Comparison of ENCODE assay signal across 10 mouse cellular contexts in the genomic region with DNA sequence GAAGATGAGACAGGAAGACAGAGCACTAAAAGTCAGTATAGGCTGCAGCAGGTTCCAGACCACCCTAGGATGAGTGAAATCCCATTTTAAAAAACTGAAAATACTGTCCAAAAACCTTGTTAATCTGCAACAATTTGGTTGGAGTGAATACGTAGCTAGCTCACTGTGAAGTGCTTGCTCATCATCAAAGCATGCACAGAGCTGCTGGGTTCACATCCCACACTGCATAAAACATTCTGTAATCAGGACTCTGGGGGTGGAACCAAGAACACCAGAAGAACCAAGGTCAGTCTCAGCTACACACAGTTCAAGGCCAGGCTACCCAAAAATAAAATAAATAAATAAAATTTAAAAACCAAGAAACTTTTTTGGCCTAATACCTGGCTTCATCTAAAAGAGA. TPM values are rescaled to one million over a fixed set of nuclear protein-coding genes. Genes with fewer than 3 reads are reported as not detected.
A peak's percentile ranks its signal among the peaks of the same experiment; 100 is the strongest.
DNase-seq lines count a peak whose midpoint lies in the region; ATAC-seq and TF ChIP-seq lines count a peak whose summit lies in the region.
"Had no signal": no experiment of that assay in that cellular context is flagged by ENCODE, and none has a peak within 500 bp of the region (broad histone marks: within the 10 kb centered on the region; RNA-seq: fewer than 3 reads in every experiment).

No protein-coding gene starts in this region.

- H3K27me3 ChIP-seq in heart, embryonic 12.5 days (replicated peaks), result no peaks in the 10 kb centered on the region
- no peaks in the 10 kb centered on the region for H3K27me3 ChIP-seq in megakaryocyte, embryonic 14.5 days (replicated peaks)
- no peaks in the 10 kb centered on the region for H3K27me3 ChIP-seq in forebrain, embryonic 13.5 days
- H3K27me3 ChIP-seq in neural tube, embryonic 14.5 days (ENCODE audit: control insufficient read depth, insufficient read depth, low read length), result no peaks in the 10 kb centered on the region; the same call in 1 of the 2 replicates
- H3K27me3 ChIP-seq in liver, postnatal 0 days (ENCODE audit: insufficient read depth, low read length), result no peaks in the 10 kb centered on the region
- H3K27me3 ChIP-seq: embryonic facial prominence, embryonic 15.5 days had no signal

- peaks cover 8% of the 10 kb centered on the region for H3K4me1 ChIP-seq in heart, embryonic 12.5 days (replicated peaks)
- peaks cover 31% of the 10 kb centered on the region; the same call in 1 of the 2 replicates for H3K4me1 ChIP-seq in megakaryocyte, embryonic 14.5 days
- H3K4me1 ChIP-seq in forebrain, embryonic 13.5 days, result peaks cover 21% of the 10 kb centered on the region
- H3K4me1 ChIP-seq in neural tube, embryonic 14.5 days (ENCODE audit: control insufficient read depth, insufficient read depth, low read length), result peaks cover 12% of the 10 kb centered on the region; the same call in 1 of the 2 replicates
- peaks cover 5% of the 10 kb centered on the region for H3K4me1 ChIP-seq in liver, postnatal 0 days (ENCODE audit: insufficient read depth)

- 49% methylated on average over 1 of the region's 1 CpGs for WGBS in heart, embryonic 12.5 days
- WGBS in forebrain, embryonic 13.5 days, result 54% methylated on average over 1 of the region's 1 CpGs
- WGBS in neural tube, embryonic 14.5 days, result 54% methylated on average over 1 of the region's 1 CpGs
- WGBS in liver, postnatal 0 days (ENCODE audit: insufficient replicate concordance), result 73% methylated on average over 1 of the region's 1 CpGs

- no peak overlapping the region for H3K27ac ChIP-seq in heart, embryonic 12.5 days (ENCODE audit: poor library complexity, severe bottlenecking)
- H3K27ac ChIP-seq in forebrain, embryonic 13.5 days, result no peak overlapping the region
- H3K27ac ChIP-seq in neural tube, embryonic 14.5 days (ENCODE audit: low read depth, low read length), result no peak overlapping the region
- H3K27ac ChIP-seq in liver, postnatal 0 days (ENCODE audit: low read depth), result no peak overlapping the region
- H3K27ac ChIP-seq: embryonic facial prominence, embryonic 15.5 days had no signal

- DNase-seq in heart, adult 18-20 months, result peak; percentile 28 to 36
- DNase-seq in embryo, embryonic 11 days, result no peak
- no peak for DNase-seq in liver, postnatal 0 days
- DNase-seq: lung, postnatal 4 days had no signal

- H3K9ac ChIP-seq in heart, embryonic 12.5 days, result no peak overlapping the region
- H3K9ac ChIP-seq in forebrain, embryonic 13.5 days, result no peak overlapping the region
- H3K9ac ChIP-seq in neural tube, embryonic 14.5 days (replicated peaks; ENCODE audit: low read depth, low read length), result no peak overlapping the region
- no peak overlapping the region for H3K9ac ChIP-seq in liver, postnatal 0 days (replicated peaks)
- H3K9ac ChIP-seq: embryonic facial prominence, embryonic 15.5 days had no signal

- TF ChIP-seq EP300 in liver, postnatal 0 days (IDR thresholded peaks at IDR 0.05; ENCODE audit: low read depth), result no peak

- no peak overlapping the region for H3K4me3 ChIP-seq in heart, embryonic 12.5 days
- peak overlapping the region; percentile 84 for H3K4me3 ChIP-seq in megakaryocyte, embryonic 14.5 days (replicated peaks)
- peak overlapping the region; percentile 15 for H3K4me3 ChIP-seq in forebrain, embryonic 13.5 days
- no peak overlapping the region for H3K4me3 ChIP-seq in neural tube, embryonic 14.5 days (ENCODE audit: low read depth, low read length)
- H3K4me3 ChIP-seq in liver, postnatal 0 days (ENCODE audit: low read depth, low read length), result no peak overlapping the region
- H3K4me3 ChIP-seq: embryonic facial prominence, embryonic 15.5 days had no signal

- H3K9me3 ChIP-seq in heart, embryonic 12.5 days (replicated peaks), result no peaks in the 10 kb centered on the region
- H3K9me3 ChIP-seq in megakaryocyte, embryonic 14.5 days, result no peaks in the 10 kb centered on the region
- no peaks in the 10 kb centered on the region for H3K9me3 ChIP-seq in forebrain, embryonic 13.5 days (replicated peaks)
- H3K9me3 ChIP-seq in neural tube, embryonic 14.5 days (ENCODE audit: control insufficient read depth, low read length), result no peaks in the 10 kb centered on the region
- no peaks in the 10 kb centered on the region for H3K9me3 ChIP-seq in liver, postnatal 0 days (ENCODE audit: low read length)
- H3K9me3 ChIP-seq: embryonic facial prominence, embryonic 15.5 days had no signal

- no peak for TF ChIP-seq CTCF in liver, postnatal 0 days (IDR thresholded peaks at IDR 0.05; ENCODE audit: low read depth)

- no peak overlapping the region for H3K4me2 ChIP-seq in heart, embryonic 12.5 days
- peak overlapping the region; percentile 42 for H3K4me2 ChIP-seq in forebrain, embryonic 13.5 days
- peak overlapping the region; percentile 22 for H3K4me2 ChIP-seq in neural tube, embryonic 14.5 days (ENCODE audit: low read depth, low read length)
- H3K4me2 ChIP-seq in liver, postnatal 0 days (ENCODE audit: low read depth, low read length), result no peak overlapping the region
- H3K4me2 ChIP-seq: embryonic facial prominence, embryonic 15.5 days had no signal

- H3K36me3 ChIP-seq in heart, embryonic 12.5 days, result no peaks in the 10 kb centered on the region
- H3K36me3 ChIP-seq in megakaryocyte, embryonic 14.5 days (replicated peaks; ENCODE audit: low read length), result peaks cover 17% of the 10 kb centered on the region
- H3K36me3 ChIP-seq in forebrain, embryonic 13.5 days (ENCODE audit: poor library complexity, severe bottlenecking), result peaks cover 3% of the 10 kb centered on the region; the same call in 1 of the 2 replicates
- no peaks in the 10 kb centered on the region for H3K36me3 ChIP-seq in neural tube, embryonic 14.5 days (ENCODE audit: control insufficient read depth, insufficient read depth, low read length)
- peaks cover 11% of the 10 kb centered on the region; the same call in 1 of the 2 replicates for H3K36me3 ChIP-seq in liver, postnatal 0 days (replicated peaks; ENCODE audit: insufficient read depth, low read length)
- H3K36me3 ChIP-seq: embryonic facial prominence, embryonic 15.5 days had no signal

- ATAC-seq in heart, embryonic 12.5 days (ENCODE audit: insufficient number of reproducible peaks, low FRiP score), result no peak
- ATAC-seq in megakaryocyte, adult 5-6 weeks (ENCODE audit: poor library complexity, severe bottlenecking), result no peak
- ATAC-seq in forebrain, embryonic 13.5 days, result no peak
- ATAC-seq in neural tube, embryonic 14.5 days (ENCODE audit: low read depth), result no peak
- no peak for ATAC-seq in liver, postnatal 0 days

RNA-seq across cellular contexts. Expression of gene Phip, which starts 3.9 kb away (rescaled TPM):
- total RNA-seq in heart, adult 18-20 months (2021), result 10 to 100 TPM; 25.5 to 31.3 TPM
- 58.4 and 60.8 TPM in 2 replicates for polyA plus RNA-seq in heart, embryonic 12.5 days (2016; fragmentation: Nextera tagmentation; extraction: Ambion mirVana)
- polyA plus RNA-seq in megakaryocyte, embryonic 14.5 days (2012; ENCODE audit: insufficient read depth, low replicate concordance), result 0.92 and 2.4 TPM in 2 replicates
- total RNA-seq in megakaryocyte, adult 5-6 weeks (2015), result 79.6 and 80.0 TPM in 2 replicates
- total RNA-seq in megakaryocyte, adult 5-6 weeks (2017), result 89.6 and 119 TPM in 2 replicates
- 160 and 163 TPM in 2 replicates for polyA plus RNA-seq in forebrain, embryonic 13.5 days (2015; fragmentation: Nextera tagmentation; extraction: Ambion mirVana)
- 85.3 and 108 TPM in 2 replicates for polyA plus RNA-seq in neural tube, embryonic 14.5 days (2014; fragmentation: Nextera tagmentation; extraction: Ambion mirVana)
- 15.1 and 15.4 TPM in 2 replicates for polyA plus RNA-seq in liver, postnatal 0 days (2015; fragmentation: Nextera tagmentation; extraction: Ambion mirVana)

Comparison
In these comparisons a context has a peak if more than half of its experiments do, and no peak if none do; other contexts are left out.
1. DNase-seq: peak in heart, adult 18-20 months (2 of 2); none in embryo, embryonic 11 days (single experiment) and liver, postnatal 0 days (single experiment).
2. H3K4me2 ChIP-seq: peak in forebrain, embryonic 13.5 days (single experiment) and neural tube, embryonic 14.5 days (single experiment); none in heart, embryonic 12.5 days (single experiment) and liver, postnatal 0 days (single experiment).
3. H3K4me3 ChIP-seq: peak in megakaryocyte, embryonic 14.5 days (single experiment) and forebrain, embryonic 13.5 days (single experiment); none in heart, embryonic 12.5 days (single experiment), neural tube, embryonic 14.5 days (single experiment) and liver, postnatal 0 days (single experiment).